Mouse (Mus musculus) kidney, postnatal 4 days (tissue): Measurements from ENCODE around the gene Serp2.

Experiments
- DNase-seq, 2 experiments: peaks; one replicate each; pipeline ENCODE4 v3.0.0; 2021; ENCODE audit warnings: mixed read lengths in 2 of 2

Serp2 gene

DNA sequence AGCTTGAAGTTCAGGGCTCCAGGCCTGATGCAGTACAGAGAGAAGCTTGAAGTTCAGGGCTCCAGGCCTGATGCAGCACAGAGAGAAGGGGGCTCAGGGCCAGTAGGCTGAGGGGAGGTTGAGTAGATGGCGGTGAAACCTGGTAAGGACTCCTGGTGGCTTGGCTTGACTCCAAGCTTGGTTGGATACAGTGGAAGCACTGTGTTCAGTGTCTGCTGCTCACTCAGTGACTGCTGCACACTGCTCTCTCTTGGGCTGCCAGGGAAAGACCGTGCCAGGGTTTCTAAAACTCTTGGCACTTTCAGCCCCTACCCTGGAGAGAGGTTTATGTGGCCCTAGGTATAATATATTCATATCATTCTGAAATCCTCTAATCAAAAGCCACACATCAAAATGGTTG, 67.6 kb downstream of the Serp2 start:
- DNase-seq = no peak

- DNase-seq = peak in 1 of 2 experiments; percentile 29
These were observed 68.3 kb downstream of the Serp2 start for GRCm38 (mm10) chr14:76488101-76489044.

DNA sequence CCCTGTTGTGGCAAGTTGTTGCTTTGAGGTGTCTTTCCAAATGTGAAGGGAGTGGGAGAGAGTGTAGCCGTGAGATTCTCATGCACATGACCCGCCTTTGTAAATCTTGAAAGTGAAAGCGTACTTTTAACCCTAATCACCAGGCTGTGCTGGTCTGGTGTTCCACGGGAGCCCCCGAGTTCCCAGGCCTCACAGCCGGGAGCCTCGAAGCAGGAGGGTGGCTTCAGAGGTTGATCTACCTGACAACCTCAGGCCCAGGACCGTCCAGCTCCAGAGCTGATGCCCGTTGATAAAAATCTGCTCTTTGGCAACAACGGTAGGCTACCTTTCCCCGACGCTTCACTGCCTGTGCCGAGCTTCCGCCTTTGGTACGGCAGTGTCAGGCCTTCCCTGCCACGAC, 69.1 kb downstream of the Serp2 start:
- DNase-seq = no peak

DNA sequence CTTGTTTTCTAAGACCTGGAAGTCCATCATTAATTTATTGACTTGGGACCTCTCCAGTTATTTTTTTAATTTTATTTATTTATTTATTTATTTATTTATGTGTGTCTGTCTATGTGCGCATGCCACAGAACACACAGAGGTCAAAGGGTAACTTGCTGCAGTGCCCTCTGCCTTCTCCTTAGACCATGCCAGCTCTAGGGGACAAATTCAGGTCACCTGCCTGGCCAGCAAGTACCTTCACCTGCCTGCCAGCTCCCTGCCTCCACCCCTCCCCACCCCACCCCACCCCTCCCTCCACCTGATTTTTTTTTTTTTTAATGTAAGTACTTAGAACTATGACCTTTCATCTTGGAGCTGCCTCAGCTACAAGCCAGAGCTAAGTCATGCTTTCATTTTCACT, 73.0 kb downstream of the Serp2 start:
- DNase-seq = no peak
